Mouse (Mus musculus): ENCODE results near the gene Adat3. TPM values are rescaled to one million over a fixed set of nuclear protein-coding genes. Genes with fewer than 3 reads are reported as not detected.

The Adat3 gene
- polyA plus RNA-seq, 1 experiment from 2014 or later = 7.7 TPM

DNA sequence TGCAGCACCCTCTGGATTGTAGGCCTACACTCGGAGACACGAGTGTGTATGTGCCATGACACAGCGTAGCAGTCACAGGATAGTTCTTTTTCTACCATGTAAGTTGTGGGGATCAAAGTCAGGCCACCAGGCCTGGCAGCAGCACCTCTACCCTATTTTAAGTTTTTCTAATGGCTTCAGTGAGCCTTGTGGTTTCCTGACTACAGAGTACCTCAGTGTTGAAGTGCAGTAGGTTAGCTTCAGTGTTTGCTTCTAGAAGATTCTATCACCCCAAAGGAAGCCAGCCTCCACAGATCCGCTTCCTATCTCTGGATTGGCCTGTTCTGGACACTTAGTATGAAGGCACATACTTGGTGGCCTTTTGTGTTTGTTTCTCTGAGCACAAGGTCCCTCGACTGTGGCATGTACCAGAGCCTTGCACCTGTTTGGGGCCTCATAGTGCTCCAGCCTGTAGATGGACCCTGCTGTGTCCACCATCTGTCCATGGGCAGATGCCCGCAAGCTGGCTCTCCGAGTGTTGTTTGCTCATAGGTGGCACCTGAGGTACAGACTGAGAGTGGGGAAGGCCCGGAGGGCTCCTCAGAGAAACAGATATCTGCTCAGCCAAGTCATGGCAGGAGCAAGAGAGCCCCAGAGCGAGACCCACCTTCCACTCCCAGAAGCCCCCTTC is 7.6 kb downstream of the Adat3 start:
- Histone ChIP-seq H3K27ac (ENCODE audit: low read length) (no peak overlapping the region), H3K4me3 (ENCODE audit: low read depth, low read length) (no peak overlapping the region), H3K9me3 (ENCODE audit: control insufficient read depth, low read depth, low read length) (no peaks in the 10 kb centered on the region), H3K27me3 (ENCODE audit: control insufficient read depth, insufficient read depth, low read length) (no peaks in the 10 kb centered on the region), H3K36me3 (ENCODE audit: control insufficient read depth, insufficient read depth, low read length) (peaks cover 71% of the 10 kb centered on the region), H3K4me2 (replicated peaks; ENCODE audit: low read depth, low read length) (no peak overlapping the region), H3K4me1 (ENCODE audit: control insufficient read depth, insufficient read depth, low read length) (no peaks in the 10 kb centered on the region), H3K9ac (replicated peaks; ENCODE audit: low read depth, low read length) (no peak overlapping the region)
- 89% methylated on average over 9 of the region's 9 CpGs for WGBS
- ATAC-seq (ENCODE audit: insufficient number of reproducible peaks, insufficient read depth, low FRiP score, low read depth) = no peak

DNA sequence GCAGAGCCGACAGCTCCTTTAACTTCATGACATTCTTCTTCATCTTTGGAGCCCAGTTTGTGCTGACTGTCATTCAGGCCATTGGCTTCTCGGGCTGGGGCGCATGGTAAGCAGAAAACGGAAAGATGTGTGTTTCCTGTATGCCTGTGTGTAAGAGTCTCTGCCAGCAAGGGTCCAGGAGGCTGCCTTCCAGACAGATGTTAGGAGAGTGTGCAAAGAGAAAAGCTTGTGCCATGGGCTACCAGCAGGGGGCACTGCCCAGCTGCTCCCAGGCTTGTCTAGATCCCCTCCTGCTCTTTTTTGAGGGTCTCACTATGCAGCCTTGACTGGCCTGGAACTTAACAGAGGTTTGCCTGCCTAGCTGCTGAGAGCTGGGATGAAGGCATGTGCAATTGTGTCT is 8.3 kb downstream of the Adat3 start:
- peaks cover 76% of the 10 kb centered on the region for H3K36me3 ChIP-seq (ENCODE audit: control insufficient read depth, insufficient read depth, low read length)
- no peak overlapping the region for H3K4me2 ChIP-seq (replicated peaks; ENCODE audit: low read depth, low read length)
- no peak overlapping the region for H3K4me3 ChIP-seq (ENCODE audit: low read depth, low read length)
- no peaks in the 10 kb centered on the region for H3K9me3 ChIP-seq (ENCODE audit: control insufficient read depth, low read depth, low read length)
- H3K27me3 ChIP-seq (ENCODE audit: control insufficient read depth, insufficient read depth, low read length) = no peaks in the 10 kb centered on the region
- WGBS = 67% methylated on average over 4 of the region's 4 CpGs
- H3K4me1 ChIP-seq (ENCODE audit: control insufficient read depth, insufficient read depth, low read length) = no peaks in the 10 kb centered on the region
- no peak for ATAC-seq (ENCODE audit: insufficient number of reproducible peaks, insufficient read depth, low FRiP score, low read depth)
- H3K9ac ChIP-seq (replicated peaks; ENCODE audit: low read depth, low read length) = no peak overlapping the region
- no peak overlapping the region for H3K27ac ChIP-seq (ENCODE audit: low read length)

DNA sequence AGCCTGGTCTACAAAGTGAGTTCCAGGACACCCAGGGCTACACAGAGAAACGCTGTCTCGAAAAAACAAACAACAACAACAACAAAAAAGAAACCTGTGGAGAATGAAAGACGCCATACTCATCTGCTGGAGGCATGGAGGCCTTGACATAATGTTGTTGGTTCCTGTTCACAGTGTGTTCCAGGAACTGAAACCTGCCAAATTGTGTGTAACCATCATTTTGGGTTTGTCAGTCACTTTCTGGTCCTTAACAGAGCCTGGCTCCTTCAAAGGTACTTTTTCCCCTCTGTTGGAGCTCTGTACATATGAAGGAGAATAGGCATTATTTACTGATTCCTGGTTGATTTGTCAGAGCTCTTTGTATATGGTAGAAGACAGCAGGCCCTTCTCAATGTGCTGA is 9.2 kb downstream of the Adat3 start:
- Histone ChIP-seq H3K4me3 (ENCODE audit: low read depth, low read length) (no peak overlapping the region), H3K4me2 (replicated peaks; ENCODE audit: low read depth, low read length) (no peak overlapping the region), H3K27ac (ENCODE audit: low read length) (no peak overlapping the region), H3K36me3 (ENCODE audit: control insufficient read depth, insufficient read depth, low read length) (peaks cover 67% of the 10 kb centered on the region), H3K27me3 (ENCODE audit: control insufficient read depth, insufficient read depth, low read length) (no peaks in the 10 kb centered on the region), H3K9ac (replicated peaks; ENCODE audit: low read depth, low read length) (no peak overlapping the region), H3K9me3 (ENCODE audit: control insufficient read depth, low read depth, low read length) (no peaks in the 10 kb centered on the region), H3K4me1 (ENCODE audit: control insufficient read depth, insufficient read depth, low read length) (no peaks in the 10 kb centered on the region)
- ATAC-seq (ENCODE audit: insufficient number of reproducible peaks, insufficient read depth, low FRiP score, low read depth) = no peak
- WGBS = 95% methylated on average over 3 of the region's 3 CpGs

DNA sequence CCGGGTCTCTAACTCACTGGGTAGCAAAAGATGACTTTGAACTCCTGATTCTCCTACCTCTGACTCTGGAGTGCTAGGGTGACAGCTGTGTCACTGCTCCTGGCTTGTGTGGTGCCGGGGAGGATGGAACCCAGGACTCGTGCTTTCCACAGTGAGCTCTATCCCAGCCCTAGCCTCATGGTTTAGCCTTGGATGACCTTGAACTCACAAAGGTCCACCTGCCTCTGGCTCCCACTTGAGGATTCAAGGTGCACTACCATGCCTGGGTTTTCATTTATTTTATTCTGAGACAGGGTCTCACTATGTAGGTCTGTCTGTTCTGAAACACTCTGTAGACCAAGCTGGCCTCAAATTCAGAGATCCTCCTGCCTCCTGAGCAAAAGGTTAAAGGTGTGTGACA is 11.1 kb downstream of the Adat3 start:
- H3K27ac ChIP-seq (ENCODE audit: low read length) = no peak overlapping the region
- H3K36me3 ChIP-seq (ENCODE audit: control insufficient read depth, insufficient read depth, low read length) = peaks cover 48% of the 10 kb centered on the region
- no peak overlapping the region for H3K9ac ChIP-seq (replicated peaks; ENCODE audit: low read depth, low read length)
- no peaks in the 10 kb centered on the region for H3K27me3 ChIP-seq (ENCODE audit: control insufficient read depth, insufficient read depth, low read length)
- H3K4me2 ChIP-seq (replicated peaks; ENCODE audit: low read depth, low read length) = no peak overlapping the region
- WGBS = 82% methylated on average over 3 of the region's 3 CpGs
- H3K4me3 ChIP-seq (ENCODE audit: low read depth, low read length) = no peak overlapping the region
- no peaks in the 10 kb centered on the region for H3K4me1 ChIP-seq (ENCODE audit: control insufficient read depth, insufficient read depth, low read length)
- no peaks in the 10 kb centered on the region for H3K9me3 ChIP-seq (ENCODE audit: control insufficient read depth, low read depth, low read length)
- ATAC-seq (ENCODE audit: insufficient number of reproducible peaks, insufficient read depth, low FRiP score, low read depth) = no peak

DNA sequence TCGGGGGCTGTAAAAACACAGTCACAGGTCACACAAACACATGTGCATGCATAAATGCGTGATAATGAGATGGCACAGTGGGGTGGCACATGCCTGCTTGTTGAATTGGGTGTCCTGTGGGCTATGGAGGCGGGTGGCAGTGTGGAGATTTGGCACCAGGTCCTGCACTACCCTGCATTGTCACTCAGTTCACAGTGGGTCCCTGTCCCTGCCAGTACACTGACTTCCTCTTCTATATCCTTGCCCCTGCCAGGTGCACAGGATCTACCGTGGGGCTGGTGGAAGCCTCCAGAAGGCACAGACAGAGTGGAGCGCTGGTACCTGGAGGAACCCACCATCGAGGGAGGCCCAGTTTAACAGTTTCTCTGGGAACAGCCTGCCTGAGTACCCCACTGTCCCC is 11.7 kb downstream of the Adat3 start:
- ATAC-seq (ENCODE audit: insufficient number of reproducible peaks, insufficient read depth, low FRiP score, low read depth) = no peak
- no peaks in the 10 kb centered on the region for H3K9me3 ChIP-seq (ENCODE audit: control insufficient read depth, low read depth, low read length)
- H3K4me2 ChIP-seq (replicated peaks; ENCODE audit: low read depth, low read length) = no peak overlapping the region
- no peak overlapping the region for H3K27ac ChIP-seq (ENCODE audit: low read length)
- no peak overlapping the region for H3K4me3 ChIP-seq (ENCODE audit: low read depth, low read length)
- 92% methylated on average over 6 of the region's 6 CpGs for whole genome bisulfite sequencing
- H3K9ac ChIP-seq (replicated peaks; ENCODE audit: low read depth, low read length) = no peak overlapping the region
- no peaks in the 10 kb centered on the region for H3K27me3 ChIP-seq (ENCODE audit: control insufficient read depth, insufficient read depth, low read length)
- H3K4me1 ChIP-seq (ENCODE audit: control insufficient read depth, insufficient read depth, low read length) = no peaks in the 10 kb centered on the region
- H3K36me3 ChIP-seq (ENCODE audit: control insufficient read depth, insufficient read depth, low read length) = peaks cover 45% of the 10 kb centered on the region

DNA sequence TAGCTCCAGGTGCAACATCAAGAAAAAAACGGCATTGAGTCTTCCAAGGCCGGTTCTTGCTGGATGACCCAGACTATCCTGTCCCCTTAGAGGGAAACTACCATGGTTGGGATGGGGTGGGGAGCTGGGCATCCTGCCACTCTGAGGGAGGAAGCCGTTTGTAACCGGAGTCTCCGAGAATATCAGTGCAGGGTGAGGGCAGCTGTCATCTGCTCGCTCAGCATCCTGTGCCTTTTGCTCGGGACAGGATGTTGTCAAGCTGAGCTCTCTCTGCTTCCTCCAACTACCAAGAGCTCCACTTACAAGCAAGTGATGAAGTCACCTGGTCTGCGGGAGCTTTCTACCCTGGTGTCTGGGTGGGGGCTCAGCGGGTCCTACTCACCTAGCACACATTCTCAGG is 15.5 kb downstream of the Adat3 start:
- H3K36me3 ChIP-seq (ENCODE audit: control insufficient read depth, insufficient read depth, low read length) = peaks cover 26% of the 10 kb centered on the region
- no peaks in the 10 kb centered on the region for H3K27me3 ChIP-seq (ENCODE audit: control insufficient read depth, insufficient read depth, low read length)
- no peak overlapping the region for H3K4me2 ChIP-seq (replicated peaks; ENCODE audit: low read depth, low read length)
- no peak overlapping the region for H3K27ac ChIP-seq (ENCODE audit: low read length)
- no peak overlapping the region for H3K9ac ChIP-seq (replicated peaks; ENCODE audit: low read depth, low read length)
- no peak overlapping the region for H3K4me3 ChIP-seq (ENCODE audit: low read depth, low read length)
- peaks cover 4% of the 10 kb centered on the region; the same call in 1 of the 2 replicates for H3K4me1 ChIP-seq (ENCODE audit: control insufficient read depth, insufficient read depth, low read length)
- WGBS = 83% methylated on average over 9 of the region's 9 CpGs
- no peaks in the 10 kb centered on the region for H3K9me3 ChIP-seq (ENCODE audit: control insufficient read depth, low read depth, low read length)
- ATAC-seq (ENCODE audit: insufficient number of reproducible peaks, insufficient read depth, low FRiP score, low read depth) = no peak

DNA sequence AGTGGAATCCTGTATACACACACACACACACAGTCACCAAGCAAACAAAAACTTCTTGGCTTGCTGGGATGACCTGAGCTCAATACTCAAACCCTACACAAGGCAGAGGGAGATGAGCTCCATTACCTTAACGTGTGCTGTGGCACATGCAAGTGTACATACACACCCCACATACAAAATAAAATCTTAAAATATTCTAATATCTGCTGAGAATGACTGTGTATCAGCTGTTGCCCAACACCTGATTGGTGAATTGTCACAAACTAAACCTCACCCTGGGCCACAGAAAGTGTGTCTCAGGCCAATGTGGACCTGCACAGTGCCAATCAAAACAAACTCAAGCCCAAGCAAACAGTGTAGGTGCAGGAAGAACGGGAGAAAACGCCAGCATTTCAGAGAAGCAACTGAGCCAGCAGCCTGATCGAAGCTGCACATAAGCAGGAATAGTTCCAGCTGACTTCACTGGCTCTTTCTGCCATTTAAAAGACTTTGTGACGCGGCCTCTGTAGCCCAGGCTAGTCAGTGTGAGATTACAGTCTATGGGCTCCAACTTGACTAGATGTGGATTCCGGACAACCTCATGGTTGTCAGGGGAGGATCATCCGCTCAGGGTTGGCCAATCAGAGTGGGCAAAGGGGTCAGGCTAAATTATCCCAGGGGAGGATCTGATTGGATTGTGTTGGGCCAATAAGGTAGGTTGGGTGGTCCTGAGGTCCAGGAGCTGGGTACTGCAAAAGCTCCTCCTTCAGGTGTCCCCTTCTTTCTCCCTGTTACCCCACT is 17.0 kb downstream of the Adat3 start:
- Histone ChIP-seq H3K27ac (ENCODE audit: low read length) (no peak overlapping the region), H3K36me3 (ENCODE audit: control insufficient read depth, insufficient read depth, low read length) (peaks cover 12% of the 10 kb centered on the region), H3K4me1 (ENCODE audit: control insufficient read depth, insufficient read depth, low read length) (peaks cover 13% of the 10 kb centered on the region), H3K9me3 (ENCODE audit: control insufficient read depth, low read depth, low read length) (no peaks in the 10 kb centered on the region), H3K27me3 (ENCODE audit: control insufficient read depth, insufficient read depth, low read length) (no peaks in the 10 kb centered on the region), H3K4me3 (ENCODE audit: low read depth, low read length) (no peak overlapping the region), H3K9ac (replicated peaks; ENCODE audit: low read depth, low read length) (no peak overlapping the region), H3K4me2 (replicated peaks; ENCODE audit: low read depth, low read length) (no peak overlapping the region)
- no peak for ATAC-seq (ENCODE audit: insufficient number of reproducible peaks, insufficient read depth, low FRiP score, low read depth)
- 26% methylated on average over 8 of the region's 8 CpGs for WGBS

DNA sequence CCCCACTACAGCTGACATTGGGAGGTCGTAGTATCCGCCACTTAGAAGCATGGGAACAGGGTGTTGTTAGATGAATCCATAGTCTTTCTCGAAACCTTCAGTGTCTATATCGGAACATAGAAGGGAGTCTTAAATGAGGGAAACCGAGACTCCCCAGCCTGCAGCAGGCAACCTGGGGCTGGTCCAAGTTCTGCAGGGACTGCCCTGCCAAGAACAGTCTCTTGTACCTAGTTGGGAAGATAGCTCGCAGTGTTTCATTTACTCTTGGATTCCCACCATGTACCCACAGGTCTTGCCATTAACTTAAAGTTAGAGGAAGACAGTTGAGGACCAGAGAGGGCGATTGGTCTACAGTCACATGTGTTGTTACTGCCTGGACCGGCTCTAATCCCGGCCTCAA is 17.7 kb downstream of the Adat3 start:
- 85% methylated on average over 9 of the region's 9 CpGs for WGBS
- Histone ChIP-seq H3K4me3 (ENCODE audit: low read depth, low read length) (no peak overlapping the region), H3K9me3 (ENCODE audit: control insufficient read depth, low read depth, low read length) (no peaks in the 10 kb centered on the region), H3K27ac (ENCODE audit: low read length) (no peak overlapping the region), H3K4me2 (replicated peaks; ENCODE audit: low read depth, low read length) (no peak overlapping the region), H3K36me3 (ENCODE audit: control insufficient read depth, insufficient read depth, low read length) (peaks cover 6% of the 10 kb centered on the region), H3K27me3 (ENCODE audit: control insufficient read depth, insufficient read depth, low read length) (no peaks in the 10 kb centered on the region), H3K4me1 (ENCODE audit: control insufficient read depth, insufficient read depth, low read length) (peaks cover 13% of the 10 kb centered on the region), H3K9ac (replicated peaks; ENCODE audit: low read depth, low read length) (no peak overlapping the region)
- ATAC-seq (ENCODE audit: insufficient number of reproducible peaks, insufficient read depth, low FRiP score, low read depth) = no peak

All from stomach, embryonic 14.5 days (tissue).